Mouse (Mus musculus) lung, adult 2 months (tissue): Measurements from ENCODE around the gene Slc25a21.

ENCODE experiments used
- CTCF ChIP-seq: fragments of 200-500 bp; IDR thresholded peaks from 2 replicates; pipeline ENCODE4 v1.5.1; 2011; ENCODE audit warnings: mild to moderate bottlenecking, low read length, control low read depth; ENCODE audit not compliant: insufficient read depth
- POLR2A ChIP-seq: fragments of 200-500 bp; IDR thresholded peaks from 2 replicates; pipeline ENCODE4 v1.6.1; 2011; ENCODE audit warnings: low read depth, mild to moderate bottlenecking, control low read depth, low read length, borderline replicate concordance; ENCODE audit errors: extremely low read depth

DNA sequence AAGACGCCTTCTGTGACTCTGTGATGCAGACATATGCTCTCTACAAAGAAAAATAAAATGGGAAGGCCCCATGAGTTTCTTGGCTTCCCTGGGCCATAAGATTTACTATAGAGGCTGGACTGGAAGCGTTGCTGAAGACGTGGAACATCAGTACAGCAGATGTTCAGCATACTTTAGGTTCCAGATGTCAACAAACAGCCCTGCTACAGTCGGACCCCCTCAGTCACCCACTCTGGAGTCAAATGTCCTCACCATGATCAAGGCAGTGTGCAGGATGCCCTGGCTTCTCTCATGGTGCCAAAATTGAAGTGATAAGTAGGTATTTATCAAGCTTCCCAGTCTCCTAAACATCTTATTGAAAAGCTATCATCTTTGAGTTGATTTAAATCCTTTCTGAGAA is 234.0 kb downstream of the Slc25a21 start:
- TF ChIP-seq CTCF (no peak), POLR2A (no peak)
